Mouse (Mus musculus): Measurements from ENCODE around the gene Rnf38. TPM values are rescaled to one million over a fixed set of nuclear protein-coding genes. Genes with fewer than 3 reads are reported as not detected.

Gene Rnf38
- polyA plus RNA-seq, 1 experiment: 123 TPM

DNA sequence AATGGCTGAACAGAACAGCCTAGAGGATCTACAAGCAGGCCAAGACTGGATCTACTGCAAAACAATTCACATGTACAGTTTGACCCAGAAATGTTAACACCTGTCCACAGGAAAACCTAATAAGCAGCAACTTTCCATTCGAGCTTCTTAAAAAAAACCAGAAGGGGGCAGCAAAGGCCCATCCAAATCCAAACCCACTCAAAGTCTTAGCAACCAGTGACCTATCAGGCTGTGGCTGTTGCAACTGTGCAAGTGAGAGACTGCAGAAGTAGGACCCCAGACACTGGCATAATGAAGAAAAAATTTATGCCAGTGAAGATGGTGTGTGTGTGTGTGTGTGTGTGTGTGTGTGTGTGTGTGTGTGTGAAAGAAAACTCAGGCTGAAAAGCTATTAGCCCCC is 60.4 kb downstream of the Rnf38 start:
- DNase-seq: peak; percentile 34
- no peak for TF ChIP-seq POLR2A (IDR thresholded peaks at IDR 0.05; ENCODE audit: borderline replicate concordance, extremely low read depth, low read depth, low read length)
- TF ChIP-seq CTCF (IDR thresholded peaks at IDR 0.05; ENCODE audit: insufficient read depth, low read length): peak; percentile 23; the same call in 1 of the 2 replicates
- 0% methylated on average over 1 of the region's 1 CpGs for WGBS

DNA sequence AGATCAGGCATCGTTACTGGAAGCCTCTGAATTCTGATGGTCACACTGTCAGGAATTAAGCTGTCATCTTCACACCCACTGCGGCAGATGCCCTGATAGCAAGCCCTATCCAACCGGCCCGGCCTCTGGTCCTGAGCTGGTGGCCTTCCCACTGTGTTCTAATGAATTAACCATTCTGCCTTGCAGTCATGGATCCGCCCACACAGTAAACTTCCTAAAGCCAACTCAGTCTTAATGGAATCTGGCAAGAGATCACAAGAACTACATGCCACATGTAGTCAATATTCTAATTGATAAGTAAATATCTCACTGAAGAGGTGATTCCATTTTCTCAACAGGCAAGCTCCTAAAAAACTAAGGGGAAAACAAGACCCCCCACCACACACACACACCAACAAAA is 60.9 kb downstream of the Rnf38 start:
- H3K4me1 ChIP-seq (ENCODE audit: control insufficient read depth, insufficient read depth, low read length): no peaks in the 10 kb centered on the region
- WGBS: 65% methylated on average over 5 of the region's 5 CpGs
- no peak overlapping the region for H3K4me3 ChIP-seq (replicated peaks; ENCODE audit: extremely low read depth, low read depth, low read length)
- DNase-seq: no peak
- TF ChIP-seq CTCF (IDR thresholded peaks at IDR 0.05; ENCODE audit: insufficient read depth, low read length): no peak
- no peak for TF ChIP-seq POLR2A (IDR thresholded peaks at IDR 0.05; ENCODE audit: borderline replicate concordance, extremely low read depth, low read depth, low read length)

More for the DNA sequence above, 60.4 kb downstream of the Rnf38 start:
- no peaks in the 10 kb centered on the region; the same call in 1 of the 2 replicates for H3K4me1 ChIP-seq (ENCODE audit: control insufficient read depth, insufficient read depth, low read length)
- no peak overlapping the region for H3K4me3 ChIP-seq (replicated peaks; ENCODE audit: extremely low read depth, low read depth, low read length)

DNA sequence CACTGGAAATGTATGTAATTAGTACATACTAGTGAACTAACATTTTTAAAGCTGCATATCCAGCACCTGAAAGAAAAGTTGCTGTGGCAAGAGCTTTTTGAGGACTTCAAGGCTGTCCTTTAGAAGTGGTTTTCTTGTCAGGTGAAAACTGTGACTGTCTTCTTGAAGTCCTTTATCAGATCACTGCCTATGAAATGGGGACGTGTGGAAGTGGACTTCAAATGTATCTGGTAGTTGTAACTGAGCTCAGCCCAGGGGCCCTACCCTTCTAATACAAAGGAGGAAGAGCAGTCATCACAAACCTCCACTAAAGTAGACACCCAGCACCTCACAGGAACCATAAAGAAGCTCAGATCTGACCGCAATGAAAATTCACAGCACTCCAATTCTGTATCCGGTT is 63.7 kb downstream of the Rnf38 start:
- WGBS: 78% methylated on average over 3 of the region's 3 CpGs
- Histone ChIP-seq H3K4me1 (ENCODE audit: control insufficient read depth, insufficient read depth, low read length) (peaks cover 2% of the 10 kb centered on the region; the same call in 1 of the 2 replicates), H3K4me3 (replicated peaks; ENCODE audit: extremely low read depth, low read depth, low read length) (no peak overlapping the region)
- DNase-seq: no peak
- no peak for TF ChIP-seq POLR2A (IDR thresholded peaks at IDR 0.05; ENCODE audit: borderline replicate concordance, extremely low read depth, low read depth, low read length)
- TF ChIP-seq CTCF (IDR thresholded peaks at IDR 0.05; ENCODE audit: insufficient read depth, low read length): no peak

DNA sequence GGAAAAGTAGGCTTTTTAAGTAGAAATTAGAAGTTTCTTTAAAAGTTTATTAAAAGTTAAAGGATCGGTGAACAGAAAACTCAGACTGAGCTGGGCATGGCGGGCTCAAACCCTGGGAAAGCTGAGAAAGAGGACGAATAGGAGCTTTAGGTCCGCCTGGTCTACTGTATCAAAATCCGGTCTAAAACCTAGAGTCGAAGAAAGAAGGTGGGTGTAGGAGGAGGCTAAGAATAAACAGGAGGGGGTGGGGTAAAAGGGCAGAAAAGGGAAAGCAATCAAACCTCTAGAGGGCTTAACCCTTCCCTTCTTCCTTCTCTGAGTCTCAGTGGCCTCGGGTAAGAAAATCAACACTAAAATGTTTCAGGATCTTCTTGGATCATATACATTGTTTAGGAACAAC is 64.8 kb downstream of the Rnf38 start:
- H3K4me1 ChIP-seq (ENCODE audit: control insufficient read depth, insufficient read depth, low read length): peaks cover 2% of the 10 kb centered on the region; the same call in 1 of the 2 replicates
- WGBS: 7% methylated on average over 7 of the region's 7 CpGs
- TF ChIP-seq CTCF (IDR thresholded peaks at IDR 0.05; ENCODE audit: insufficient read depth, low read length): no peak
- no peak for TF ChIP-seq POLR2A (IDR thresholded peaks at IDR 0.05; ENCODE audit: borderline replicate concordance, extremely low read depth, low read depth, low read length)
- H3K4me3 ChIP-seq (replicated peaks; ENCODE audit: extremely low read depth, low read depth, low read length): no peak overlapping the region
- no peak for DNase-seq

DNA sequence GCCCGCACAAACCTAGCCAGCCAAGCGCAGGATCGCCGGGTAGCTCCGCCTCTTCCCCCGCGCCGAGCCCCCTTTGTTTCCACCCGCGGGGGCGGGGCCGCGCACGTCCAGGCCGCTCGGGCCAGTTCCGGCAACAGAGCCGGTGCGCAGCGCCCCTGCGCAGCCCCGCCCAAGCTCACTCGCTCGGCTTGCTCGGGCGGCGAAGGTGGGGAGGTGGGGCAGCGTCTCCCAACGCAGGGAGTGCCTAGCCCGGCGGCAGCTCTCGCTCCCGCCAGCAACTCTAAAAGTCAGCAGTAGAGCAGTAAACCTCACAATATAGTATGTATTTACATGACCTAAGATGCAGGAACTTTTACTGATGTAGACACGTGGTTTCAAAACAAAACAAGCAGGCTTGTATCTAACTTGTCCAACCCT is 65.3 kb downstream of the Rnf38 start:
- peak; percentile 91 for DNase-seq
- peak; percentile 86; the same call in 1 of the 2 replicates for TF ChIP-seq POLR2A (IDR thresholded peaks at IDR 0.05; ENCODE audit: borderline replicate concordance, extremely low read depth, low read depth, low read length)
- no peak for TF ChIP-seq CTCF (IDR thresholded peaks at IDR 0.05; ENCODE audit: insufficient read depth, low read length)
- Histone ChIP-seq H3K4me1 (ENCODE audit: control insufficient read depth, insufficient read depth, low read length) (peaks cover 4% of the 10 kb centered on the region), H3K4me3 (replicated peaks; ENCODE audit: extremely low read depth, low read depth, low read length) (peak overlapping the region; percentile 77)
- under 1% methylated on average over 22 of the region's 34 CpGs for WGBS

DNA sequence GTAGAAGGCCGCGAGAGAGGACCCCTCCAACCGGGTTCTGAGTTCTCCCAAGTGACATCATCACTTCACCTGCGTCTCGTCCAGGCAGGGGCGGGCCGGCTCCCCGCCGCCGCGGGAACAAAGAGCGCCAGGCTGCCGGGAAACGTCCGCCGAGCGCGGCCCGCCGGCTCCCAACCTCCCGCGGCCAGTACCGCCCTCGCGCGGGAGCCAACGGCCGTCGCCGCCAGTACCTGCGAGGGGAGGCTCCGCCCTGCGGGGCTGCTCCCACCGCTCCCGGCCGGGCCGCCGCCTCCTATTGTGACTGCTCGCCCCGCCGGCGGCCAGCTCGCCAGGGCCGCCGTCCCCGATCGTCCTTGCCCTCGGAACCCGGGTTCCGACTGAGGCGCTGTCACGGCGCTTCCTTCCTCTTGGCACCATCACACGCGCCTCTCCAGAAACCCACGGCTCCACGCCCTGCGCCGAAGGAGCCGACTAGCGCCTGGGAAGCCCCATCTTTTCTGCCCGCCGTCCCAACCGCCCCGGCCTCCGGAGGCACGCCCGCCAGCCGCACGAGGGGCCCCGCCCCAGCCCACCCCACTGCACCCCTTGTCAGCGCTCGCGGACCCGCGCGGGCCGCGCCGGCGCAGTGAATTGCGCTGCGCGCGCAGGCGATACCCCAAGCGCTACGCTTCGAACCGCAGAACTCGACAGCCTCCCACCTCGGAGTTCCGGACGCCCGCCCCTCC is 66.0 kb downstream of the Rnf38 start:
- Histone ChIP-seq H3K4me3 (replicated peaks; ENCODE audit: extremely low read depth, low read depth, low read length) (peak overlapping the region; percentile 63), H3K4me1 (ENCODE audit: control insufficient read depth, insufficient read depth, low read length) (peaks cover 9% of the 10 kb centered on the region)
- TF ChIP-seq POLR2A (IDR thresholded peaks at IDR 0.05; ENCODE audit: borderline replicate concordance, extremely low read depth, low read depth, low read length) (peak; percentile 40; the same call in 1 of the 2 replicates), CTCF (IDR thresholded peaks at IDR 0.05; ENCODE audit: insufficient read depth, low read length) (no peak)
- DNase-seq: peak; percentile 77
- under 1% methylated on average over 90 of the region's 95 CpGs for WGBS

DNA sequence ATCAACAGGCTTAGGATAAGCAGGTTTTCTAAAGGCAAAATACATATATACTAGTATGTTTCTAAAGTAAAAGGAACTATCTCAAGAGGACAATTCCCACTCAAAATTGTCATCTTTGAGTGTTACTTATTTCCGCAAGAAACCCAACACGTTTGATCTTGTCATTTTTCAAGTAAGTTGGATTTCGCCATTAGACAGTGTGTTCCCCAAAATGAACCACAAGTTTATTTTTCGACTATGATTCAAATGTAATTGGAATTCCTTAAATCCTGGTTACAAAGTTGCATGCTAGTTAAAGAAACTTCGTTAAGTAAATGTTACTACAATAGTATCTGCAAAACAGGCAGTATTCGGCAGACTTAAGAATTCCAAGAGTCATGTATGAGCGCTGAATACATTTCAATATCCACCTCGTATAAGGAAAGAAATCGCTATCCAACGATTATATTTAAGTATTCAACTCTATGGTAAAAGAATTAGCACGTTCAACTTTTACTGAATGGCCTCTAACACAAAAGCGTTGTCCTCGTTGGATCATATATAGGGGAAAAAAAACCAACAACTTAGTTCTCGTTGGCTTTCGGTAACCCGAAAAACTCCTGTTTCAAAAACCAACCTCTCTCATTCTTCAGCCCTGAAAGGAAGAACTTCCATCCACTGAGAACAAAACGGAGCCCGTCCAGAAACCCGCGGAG is 66.7 kb downstream of the Rnf38 start:
- H3K4me1 ChIP-seq (ENCODE audit: control insufficient read depth, insufficient read depth, low read length): peaks cover 9% of the 10 kb centered on the region
- WGBS: 4% methylated on average over 20 of the region's 20 CpGs
- peak overlapping the region; percentile 63 for H3K4me3 ChIP-seq (replicated peaks; ENCODE audit: extremely low read depth, low read depth, low read length)
- no peak for DNase-seq
- TF ChIP-seq POLR2A (IDR thresholded peaks at IDR 0.05; ENCODE audit: borderline replicate concordance, extremely low read depth, low read depth, low read length) (no peak), CTCF (IDR thresholded peaks at IDR 0.05; ENCODE audit: insufficient read depth, low read length) (no peak)

DNA sequence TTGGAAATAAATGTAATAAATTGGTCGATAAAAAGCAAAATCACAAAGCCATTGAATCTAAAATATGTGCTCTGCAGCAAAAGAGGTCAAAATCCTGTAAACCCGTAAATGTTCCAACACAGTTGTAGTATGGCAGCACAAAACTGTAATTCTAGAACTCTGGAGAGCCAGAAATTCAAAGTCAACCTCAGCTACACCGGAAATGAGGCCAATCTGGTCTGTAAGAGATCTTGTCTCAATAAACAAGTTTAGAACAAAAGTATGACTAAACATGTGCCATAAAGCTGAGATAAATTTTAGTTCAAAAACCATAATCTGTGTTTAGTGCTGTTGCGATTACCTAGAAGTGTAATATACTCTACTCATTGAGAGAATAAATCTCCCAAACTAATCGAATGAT is 69.0 kb downstream of the Rnf38 start:
- H3K4me3 ChIP-seq (replicated peaks; ENCODE audit: extremely low read depth, low read depth, low read length): no peak overlapping the region
- WGBS: 59% methylated on average over 5 of the region's 5 CpGs
- no peak for DNase-seq
- H3K4me1 ChIP-seq (ENCODE audit: control insufficient read depth, insufficient read depth, low read length): peaks cover 18% of the 10 kb centered on the region
- TF ChIP-seq CTCF (IDR thresholded peaks at IDR 0.05; ENCODE audit: insufficient read depth, low read length) (no peak), POLR2A (IDR thresholded peaks at IDR 0.05; ENCODE audit: borderline replicate concordance, extremely low read depth, low read depth, low read length) (no peak)

DNA sequence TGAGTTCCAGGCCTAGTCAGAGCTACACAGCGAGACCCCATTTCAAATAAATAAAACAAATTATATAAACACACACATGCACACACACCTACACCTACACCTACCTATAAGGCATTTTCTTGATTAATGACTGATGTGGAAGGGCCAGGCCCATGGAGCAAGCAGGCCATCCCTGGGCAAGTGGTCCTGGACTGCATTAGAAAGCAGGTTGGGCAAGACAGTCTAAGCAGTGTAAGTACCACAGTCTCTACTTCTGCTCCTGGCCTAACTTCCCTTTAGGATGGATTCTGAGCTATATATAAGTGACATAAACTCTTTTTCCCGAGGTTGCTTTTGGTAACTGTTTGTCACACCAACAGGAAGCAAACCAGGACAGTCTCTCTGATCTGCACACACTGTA is 70.6 kb downstream of the Rnf38 start:
- Histone ChIP-seq H3K4me3 (replicated peaks; ENCODE audit: extremely low read depth, low read depth, low read length) (no peak overlapping the region), H3K4me1 (ENCODE audit: control insufficient read depth, insufficient read depth, low read length) (peaks cover 20% of the 10 kb centered on the region)
- 63% methylated on average over 2 of the region's 2 CpGs for WGBS
- TF ChIP-seq POLR2A (IDR thresholded peaks at IDR 0.05; ENCODE audit: borderline replicate concordance, extremely low read depth, low read depth, low read length): no peak
- TF ChIP-seq CTCF (IDR thresholded peaks at IDR 0.05; ENCODE audit: insufficient read depth, low read length): no peak
- no peak for DNase-seq
